Mouse (Mus musculus) monocyte, adult 2 months (primary cell): Measurements from ENCODE around the gene Capn2.
A peak's percentile ranks its signal among the peaks of the same experiment; 100 is the strongest.

Source experiments
- DNase-seq, 2 experiments: peaks; one replicate each; pipeline ENCODE4 v3.0.0; 2022; ENCODE audit warnings: low spot score in 2 of 2, low read depth in 1 of 2

The Capn2 gene

DNA sequence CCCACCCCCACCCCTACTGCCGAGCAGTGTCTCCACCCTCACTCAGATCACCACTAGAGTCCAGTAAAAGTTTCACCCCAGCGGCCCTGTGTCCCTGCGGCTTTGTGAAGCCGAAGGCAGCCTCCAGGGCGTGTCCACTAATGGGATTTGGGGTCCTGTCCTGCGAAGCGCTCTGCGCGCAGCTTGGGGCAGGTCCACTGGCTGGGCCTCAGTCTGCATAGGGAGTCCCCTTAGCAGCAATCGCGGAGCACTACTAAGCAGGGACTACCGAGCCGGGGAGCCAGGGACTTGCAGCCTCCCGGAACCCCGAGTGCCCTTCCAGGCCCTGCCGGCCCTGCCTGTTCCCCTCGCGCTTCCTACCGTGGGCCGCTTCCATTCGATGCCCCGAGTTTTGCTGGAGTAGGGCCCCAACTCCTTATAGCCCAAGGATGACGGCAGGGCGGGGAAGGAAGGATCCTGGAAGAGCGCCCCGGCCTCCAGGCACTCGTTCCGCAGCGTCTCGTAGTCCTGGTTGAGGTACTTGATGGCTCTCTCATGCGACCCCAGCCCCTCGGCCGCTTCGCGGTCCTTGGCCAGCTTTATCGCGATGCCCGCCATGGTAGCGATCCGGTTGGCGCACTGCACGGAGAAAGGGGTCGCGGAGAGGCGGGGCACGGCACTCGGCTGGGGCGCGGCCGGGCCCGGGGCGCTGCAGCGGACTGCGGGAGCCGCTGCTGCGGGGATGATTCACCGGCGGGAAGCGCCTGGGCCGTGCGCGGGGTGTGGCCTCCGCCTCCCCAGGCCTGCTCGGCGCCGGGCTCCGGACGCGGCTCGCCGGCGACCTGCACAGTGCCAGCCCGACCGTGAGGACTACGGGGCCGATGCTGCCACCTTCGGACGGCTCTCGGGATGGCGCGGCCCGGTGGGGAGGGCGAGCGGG is at the start of gene Capn2:
Gene Capn2, minus strand, starts transcription at position 851 of the 919 bp plus-strand sequence.
- peak; percentile 55 to 69 for DNase-seq

GRCm38 (mm10) chr1:182565351-182565835 is 48.0 kb upstream of the Capn2 start:
- DNase-seq, result no peak

GRCm38 (mm10) chr1:182564408-182565120 is 47.2 kb upstream of the Capn2 start, which contains the start of gene Capn8:
Gene Capn8, plus strand, starts transcription at chr1:182565007.
- DNase-seq, result no peak

DNA sequence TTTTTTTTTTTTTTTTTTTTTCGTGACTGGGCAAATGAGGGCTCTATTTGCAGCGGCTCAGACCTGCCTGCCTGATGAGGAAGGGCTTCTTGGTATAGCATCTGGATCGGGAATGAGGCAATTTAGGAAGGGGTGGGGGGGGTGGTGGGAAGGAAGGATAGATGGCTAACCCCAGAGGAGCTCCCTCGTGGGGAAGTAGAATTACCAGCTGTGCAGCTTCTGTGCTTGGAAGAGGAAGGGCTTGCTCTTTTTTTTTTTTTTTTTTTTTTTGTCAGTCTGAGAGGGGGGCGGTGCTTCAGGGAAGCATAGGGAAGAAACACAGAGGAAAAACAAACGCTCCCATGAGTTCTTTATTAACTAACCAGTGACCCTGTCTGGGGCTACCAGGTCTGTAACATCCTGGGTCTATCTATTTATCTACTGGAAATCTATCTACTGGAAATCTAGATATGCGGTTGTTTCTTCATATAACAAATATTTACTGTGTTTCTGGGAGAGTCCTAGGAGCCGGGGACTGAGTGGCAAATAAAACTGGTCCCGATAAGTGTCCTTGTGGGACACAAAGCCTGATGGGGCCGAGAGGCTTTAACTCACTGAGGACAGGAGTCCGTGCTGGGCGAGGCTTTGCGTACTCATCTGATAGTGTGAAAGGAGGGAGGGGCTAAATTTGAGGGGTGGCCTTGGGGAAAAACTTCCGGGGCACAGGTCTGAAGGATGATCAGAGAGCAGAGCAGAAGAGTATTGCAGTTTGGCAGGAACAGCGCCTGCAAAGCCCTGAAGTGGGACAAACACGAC is 45.4 kb upstream of the Capn2 start:
- no peak for DNase-seq

- DNase-seq, result no peak
Observed at GRCm38 (mm10) chr1:182561945-182562514, 44.6 kb upstream of the Capn2 start.

DNA sequence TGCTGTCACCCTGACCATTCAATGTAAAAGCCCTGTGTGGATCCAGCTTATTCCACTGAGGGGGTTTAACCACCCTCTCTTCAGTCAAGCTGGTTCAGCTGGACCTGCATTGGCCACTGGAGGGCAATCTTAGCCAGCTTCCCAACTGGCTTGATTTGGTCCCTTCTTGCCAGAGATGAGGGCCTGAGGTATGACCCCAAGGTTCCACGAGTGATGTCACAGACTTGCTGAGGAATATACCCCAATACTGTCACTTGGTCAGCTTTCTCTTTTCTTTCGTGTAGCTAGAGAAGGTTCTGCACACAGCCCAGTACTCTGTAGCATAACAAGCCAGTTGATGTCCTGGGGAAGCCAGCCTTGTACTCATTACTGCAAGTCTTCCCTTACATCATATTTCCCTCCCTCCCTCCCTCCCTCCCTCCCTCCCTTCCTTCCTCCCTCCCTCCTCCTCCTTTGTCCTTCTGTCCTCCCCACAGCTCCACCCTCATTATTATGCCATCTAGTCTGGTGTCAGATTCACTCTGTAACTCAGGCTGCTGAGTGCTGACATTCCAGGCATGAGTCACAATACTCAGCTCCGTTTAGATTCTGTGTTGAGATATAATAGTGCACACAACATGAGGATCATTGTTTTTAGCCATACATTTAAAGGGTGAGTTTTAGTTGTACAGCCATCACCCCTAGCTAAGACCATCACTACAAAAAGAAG is 43.1 kb upstream of the Capn2 start:
- no peak for DNase-seq

DNA sequence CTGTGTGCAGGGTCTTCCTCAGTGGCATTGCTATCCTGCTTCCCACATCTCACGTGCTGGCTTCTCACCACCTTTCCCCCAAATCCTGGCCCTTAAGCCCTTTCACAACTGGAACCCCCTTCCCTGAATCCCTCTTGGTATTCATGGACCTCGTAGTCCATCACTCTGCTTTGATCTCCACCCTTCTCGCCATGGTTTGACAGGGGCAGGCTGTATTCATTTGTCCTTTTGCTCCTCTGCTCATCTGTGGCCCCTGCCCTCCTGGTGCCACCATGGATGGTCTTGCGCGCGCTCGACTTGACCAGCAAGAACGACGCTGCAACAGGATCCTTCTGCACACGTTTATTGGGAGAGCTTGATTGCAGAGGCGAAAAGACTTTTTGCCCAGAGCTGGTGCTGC is 42.1 kb upstream of the Capn2 start:
- no peak for DNase-seq

DNA sequence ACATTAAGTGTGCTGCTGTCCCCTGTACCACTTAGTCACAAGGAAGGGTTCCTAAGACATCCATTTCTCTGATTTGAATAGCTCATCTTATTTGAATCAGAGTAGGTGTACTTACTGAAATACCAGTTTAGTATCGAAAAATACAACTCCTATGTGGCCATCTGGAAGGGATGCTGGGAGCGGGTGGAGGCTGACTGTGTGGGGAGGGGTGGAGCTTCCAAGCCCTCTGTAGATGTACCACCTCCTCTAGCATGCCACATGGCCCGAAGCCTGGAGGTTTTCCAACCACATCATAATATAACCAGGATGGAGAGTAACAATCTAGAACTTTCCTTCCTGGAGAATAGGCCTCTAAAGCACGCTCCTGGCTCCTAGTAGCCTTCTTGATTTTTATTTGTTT is 40.9 kb upstream of the Capn2 start:
- DNase-seq, result no peak

DNA sequence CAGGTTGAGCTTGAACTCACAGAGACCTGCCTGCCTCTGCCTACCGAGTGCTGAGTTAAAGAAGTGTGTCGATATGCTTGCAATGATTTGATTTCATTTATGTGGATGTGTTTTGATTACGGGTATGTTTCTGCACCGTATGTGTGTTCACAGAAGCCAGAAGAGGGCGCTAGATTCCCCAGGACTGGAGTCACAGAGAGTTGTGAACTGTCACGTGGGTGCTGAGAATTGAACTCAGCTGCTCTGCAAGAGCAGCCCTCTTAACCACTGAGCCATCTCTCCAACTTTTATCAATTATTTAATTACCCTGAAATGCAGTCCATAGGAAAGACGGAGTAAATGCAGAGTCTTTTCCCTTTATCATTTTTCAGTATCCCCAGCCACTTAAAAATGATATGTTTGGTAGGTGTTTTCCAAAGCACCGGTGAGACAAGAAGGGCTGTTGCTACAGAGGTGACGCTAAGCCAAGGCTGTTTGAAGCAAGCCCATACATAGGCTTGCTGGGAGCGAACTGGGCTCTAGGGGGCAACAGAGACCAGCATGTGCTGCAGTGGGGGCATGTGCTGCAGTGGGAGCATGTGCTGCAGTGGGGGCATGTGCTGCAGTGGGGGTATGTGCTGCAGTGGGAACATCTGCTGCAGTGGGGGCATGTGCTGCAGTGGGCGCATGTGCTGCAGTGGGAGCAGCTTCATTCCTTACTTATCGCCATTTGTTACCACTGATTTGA is 36.4 kb upstream of the Capn2 start:
- no peak for DNase-seq

DNA sequence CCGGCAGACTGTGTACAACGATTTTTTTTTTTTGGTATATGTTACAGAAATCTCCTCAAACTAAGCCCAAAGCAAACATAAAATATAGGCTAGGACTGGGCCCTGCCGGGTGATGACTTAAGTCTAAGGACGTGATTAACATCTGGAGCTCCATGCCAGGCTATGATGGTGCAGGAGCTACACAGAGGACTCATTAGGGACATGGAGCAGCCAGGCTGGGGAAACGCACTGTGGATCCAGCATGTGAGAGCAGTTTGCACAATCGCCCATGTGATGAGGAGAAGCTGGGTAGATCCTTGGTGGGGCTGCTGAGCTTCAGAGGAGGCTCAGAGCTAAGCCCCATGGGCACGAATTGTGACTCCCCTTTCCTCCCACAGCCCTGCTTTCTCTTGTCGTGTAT is 33.4 kb upstream of the Capn2 start:
- DNase-seq, result no peak

GRCm38 (mm10) chr1:182543906-182544305 is 26.5 kb upstream of the Capn2 start:
- DNase-seq, result no peak

DNA sequence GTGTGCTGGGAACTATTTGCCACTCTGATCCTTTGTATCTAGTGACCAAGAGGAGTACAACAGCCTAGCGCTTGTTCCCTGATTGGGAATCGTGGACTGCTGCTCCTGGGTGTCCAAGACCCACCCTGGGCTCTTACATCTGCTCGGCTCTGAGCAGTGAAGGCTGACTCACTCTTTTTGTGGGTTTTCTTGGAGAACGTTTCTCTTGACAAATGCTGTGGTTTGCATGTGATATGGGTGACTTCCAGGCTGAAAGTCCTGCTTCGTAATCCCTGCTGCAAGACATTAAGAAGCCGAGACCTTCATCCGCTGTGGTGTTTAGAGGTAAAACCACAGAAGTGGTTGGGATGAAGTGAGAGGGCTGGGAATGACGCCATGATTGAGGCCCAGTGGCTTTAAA is 25.7 kb upstream of the Capn2 start:
- no peak for DNase-seq

DNA sequence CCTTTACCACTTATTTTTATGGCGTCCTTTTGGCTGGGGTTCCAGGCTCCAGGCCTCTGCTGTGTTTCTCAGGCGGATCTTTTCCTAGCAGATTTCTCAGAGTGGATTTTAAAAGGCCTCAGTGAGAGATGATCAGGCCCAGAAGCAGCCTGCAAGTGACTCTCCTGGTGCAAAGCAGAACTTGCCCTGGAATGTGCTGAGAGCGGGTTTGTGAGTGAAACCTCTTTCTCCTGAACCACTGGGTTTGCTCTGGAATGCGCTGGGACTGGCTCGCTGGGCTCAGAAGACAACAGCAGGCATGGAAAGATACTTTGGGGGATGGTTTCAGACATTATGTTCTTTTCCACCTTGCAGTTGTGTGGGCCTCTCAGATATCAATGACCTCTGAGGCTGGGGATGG is 24.7 kb upstream of the Capn2 start:
- no peak for DNase-seq

GRCm38 (mm10) chr1:182539023-182539940 is 21.9 kb upstream of the Capn2 start:
- peak in 1 of 2 experiments; percentile 44 for DNase-seq

DNA sequence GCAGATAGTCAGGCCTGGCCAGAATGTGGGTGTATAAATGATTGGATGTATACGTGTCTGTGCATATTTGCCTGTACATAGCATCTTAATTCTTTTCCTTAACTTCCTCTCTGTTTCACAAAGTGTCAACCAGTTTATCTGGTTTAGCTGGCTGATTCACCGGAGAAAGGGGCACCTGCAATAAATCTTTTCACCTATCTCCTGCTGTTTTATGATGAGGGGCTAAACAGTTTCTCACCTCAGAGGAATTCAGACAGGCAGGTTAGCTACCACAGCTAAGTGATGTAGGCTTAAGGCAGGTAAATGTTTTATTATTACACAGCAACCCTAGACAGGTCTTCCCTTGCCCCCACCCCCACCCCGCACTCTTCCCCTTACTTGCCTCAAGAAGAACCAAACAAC is 17.7 kb upstream of the Capn2 start:
- no peak for DNase-seq

GRCm38 (mm10) chr1:182533583-182533982 is 16.2 kb upstream of the Capn2 start:
- no peak for DNase-seq

DNA sequence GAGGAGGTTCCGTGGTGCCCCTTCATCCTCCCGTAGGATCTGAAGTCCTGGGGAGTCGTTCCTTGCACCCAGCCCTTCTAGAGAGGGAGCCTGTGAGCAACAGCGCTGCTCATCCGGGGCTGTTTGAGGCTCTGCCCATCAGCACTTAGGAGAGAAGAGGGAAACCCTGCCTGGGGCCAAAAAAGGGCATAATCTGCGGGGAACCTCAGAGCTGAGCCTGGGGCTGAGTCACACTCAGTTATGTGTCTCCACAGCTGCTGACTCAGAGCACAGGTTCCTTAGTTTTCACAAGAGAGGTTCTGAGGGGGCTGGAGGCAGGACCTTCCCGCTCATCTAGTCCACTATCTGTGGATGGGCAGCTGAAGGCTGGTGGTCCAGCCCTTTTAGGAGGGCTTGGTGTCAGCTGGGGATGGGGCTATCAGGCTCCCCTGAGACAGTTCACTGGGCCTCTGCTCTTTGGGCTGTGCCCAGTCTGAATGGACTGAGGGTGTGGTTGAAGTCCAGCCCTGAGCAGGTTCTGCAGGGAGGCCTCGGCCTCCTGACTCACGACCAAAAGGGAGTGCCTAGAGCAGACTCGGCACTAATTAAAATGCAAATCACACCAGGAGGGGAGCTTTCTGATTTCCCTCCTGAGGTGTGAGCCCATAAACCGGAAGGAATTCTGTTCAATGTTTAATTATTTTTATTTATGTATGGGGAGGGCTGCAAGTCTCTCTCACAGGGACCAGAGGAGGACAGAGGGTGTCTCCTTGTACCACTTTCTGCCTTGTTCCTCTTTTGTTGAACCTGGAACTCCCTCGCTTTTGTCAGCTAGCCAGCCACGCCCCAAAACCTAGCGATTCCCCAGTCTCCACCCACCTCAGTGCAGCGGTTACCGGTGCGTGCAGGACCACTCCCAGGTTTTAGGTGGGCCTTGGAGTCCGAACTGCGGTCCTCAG is 10.8 kb upstream of the Capn2 start:
- DNase-seq, result peak; percentile 57 to 68
